ENCODE assay signal across 8 mouse cellular contexts in genomic region chr16:21245931-21246390, GRCm38 (mm10). TPM values are rescaled to one million over a fixed set of nuclear protein-coding genes. Genes with fewer than 3 reads are reported as not detected.
A peak's percentile ranks its signal among the peaks of the same experiment; 100 is the strongest.
DNase-seq lines count a peak whose midpoint lies in the region; ATAC-seq lines count a peak whose summit lies in the region.

No protein-coding gene starts in this region.

- peak overlapping the region; percentile 94 for H3K4me2 ChIP-seq in intestine, embryonic 15.5 days (replicated peaks)

- under 1% methylated on average over 29 of the region's 29 CpGs for WGBS in intestine, embryonic 15.5 days

- H3K9ac ChIP-seq in intestine, embryonic 15.5 days, result peak overlapping the region; percentile 57

- peak overlapping the region; percentile 43 for H3K4me3 ChIP-seq in intestine, embryonic 15.5 days (replicated peaks)

- ATAC-seq in intestine, embryonic 15.5 days, result peak; percentile 87
- ATAC-seq in megakaryocyte progenitor cell, adult 5-6 weeks (replicated peaks; ENCODE audit: poor library complexity), result peak; percentile 90

- intact Hi-C loops in left cerebral cortex, postnatal 10 days (cut with DNase I), result loop anchor here (5.0 to 10.0 kb wide), 3 partner anchors 39 to 86 kb away; no protein-coding TSS in a partner anchor

- H3K27ac ChIP-seq in intestine, embryonic 15.5 days, result peak overlapping the region; percentile 77

- H3K4me1 ChIP-seq in intestine, embryonic 15.5 days (replicated peaks), result peaks cover 49% of the 10 kb centered on the region

- no peaks in the 10 kb centered on the region for H3K36me3 ChIP-seq in intestine, embryonic 15.5 days

- no peaks in the 10 kb centered on the region for H3K27me3 ChIP-seq in intestine, embryonic 15.5 days (replicated peaks)

- peak; percentile 81 for DNase-seq in adrenal gland, adult 8-10 months
- DNase-seq in embryo, embryonic 11 days, result peak; percentile 93
- DNase-seq in gastrocnemius, postnatal 4 days (ENCODE audit: low spot score in 2 of 2), result peak; percentile 77 to 87
- peak; percentile 83 to 90 for DNase-seq in left cerebral cortex, postnatal 10 days (ENCODE audit: extremely low spot score in 1 of 2, low spot score in 2 of 2)
- peak; percentile 73 to 78 for DNase-seq in right cerebral cortex, postnatal 36 days (ENCODE audit: low spot score in 2 of 2)
- DNase-seq in urinary bladder, postnatal 4 days (ENCODE audit: low spot score in 2 of 2), result peak; percentile 82 to 85

- no peaks in the 10 kb centered on the region for H3K9me3 ChIP-seq in intestine, embryonic 15.5 days

RNA-seq across cellular contexts. Expression of gene Ephb3, which starts 41.4 kb away (rescaled TPM):
- total RNA-seq in adrenal gland, adult 8-10 months (2022), result 1 to 10 TPM; 1.3 to 2.3 (median 1.7) TPM
- total RNA-seq in gastrocnemius, postnatal 4 days (2021), result 10 to 100 TPM; 22.4 to 23.4 TPM
- 11.9 and 12.3 TPM in 2 replicates for polyA plus RNA-seq in intestine, embryonic 15.5 days (2015; fragmentation: Nextera tagmentation; extraction: Ambion mirVana)
- 10 to 100 TPM; 29.7 to 34.1 TPM for total RNA-seq in left cerebral cortex, postnatal 10 days (2021)
- total RNA-seq in megakaryocyte progenitor cell, adult 5-6 weeks (2015), result not detected in 2 replicates
- not detected in 2 replicates for total RNA-seq in megakaryocyte progenitor cell, adult 5-6 weeks (2017)

Comparison
In these comparisons a context has a peak if more than half of its experiments do, and no peak if none do; other contexts are left out.
1. Peak in every context shown above with its lines: DNase-seq, ATAC-seq, H3K4me3 ChIP-seq and H3K27ac ChIP-seq.
2. RNA of gene Ephb3, which starts 41.4 kb away (total RNA-seq): 29.7 to 34.1 TPM in left cerebral cortex, postnatal 10 days and 22.4 to 23.4 TPM in gastrocnemius, postnatal 4 days; 1.3 to 2.3 TPM in adrenal gland, adult 8-10 months and not detected in megakaryocyte progenitor cell, adult 5-6 weeks; every median in the first group is over 4 times any median in the second.